Mouse (Mus musculus) kidney, adult 2 months (tissue): ENCODE data around the gene Taf3. TPM values are rescaled to one million over a fixed set of nuclear protein-coding genes. Genes with fewer than 3 reads are reported as not detected.

ENCODE experiments used
- DNase-seq: peaks from one replicate; pipeline ENCODE4 v3.0.0; 2021
- H3K27ac ChIP-seq: fragments of 200-500 bp; 2 replicates; pipeline ENCODE4 v1.5.1; 2012; ENCODE audit warnings: low read depth, low read length, control low read depth, inconsistent platforms; ENCODE audit not compliant: insufficient read depth
- H3K27me3 ChIP-seq: fragments of 200-500 bp; replicated peaks from 2 replicates; pipeline ENCODE4 v1.6.1; 2012; ENCODE audit warnings: mild to moderate bottlenecking, moderate library complexity, low read length, inconsistent platforms; ENCODE audit not compliant: control insufficient read depth, insufficient read depth
- H3K36me3 ChIP-seq: fragments of 200-500 bp; 2 replicates; pipeline ENCODE4 v1.6.1; 2012; ENCODE audit warnings: mild to moderate bottlenecking, moderate library complexity, low read length, inconsistent platforms; ENCODE audit not compliant: control insufficient read depth, insufficient read depth
- H3K4me1 ChIP-seq: fragments of 200-500 bp; 2 replicates; pipeline ENCODE4 v1.6.1; 2011; ENCODE audit warnings: low read length; ENCODE audit not compliant: control insufficient read depth, insufficient read depth
- H3K4me3 ChIP-seq: fragments of 200-500 bp; 2 replicates; pipeline ENCODE4 v1.5.1; 2011; ENCODE audit warnings: mild to moderate bottlenecking, low read depth, low read length, control low read depth; ENCODE audit not compliant: insufficient read depth
- CTCF ChIP-seq: fragments of 200-500 bp; conservative IDR thresholded peaks from 2 replicates; pipeline ENCODE4 v1.5.1; 2011; ENCODE audit warnings: low read depth, mild to moderate bottlenecking, control low read depth, low read length, moderate library complexity, mixed read lengths; ENCODE audit not compliant: insufficient read depth, insufficient read length
- POLR2A ChIP-seq: fragments of 200-500 bp; IDR thresholded peaks from one replicate; pipeline ENCODE4 v1.6.1; 2011; ENCODE audit warnings: low read depth, low read length, control low read depth
- WGBS: fragments of 180-500 bp; shearing (Covaris S2); methylation state at CpG from one replicate; pipeline ENCODE4 v1.1.7; 2018; 5-methylcytosine and 5-hydroxymethylcytosine counted together
- polyA plus RNA-seq: library from polyadenylated mRNA; depleted of rRNA; stranded (reverse); fragments of >200 nt; gene quantifications from 2 replicates; pipeline ENCODE4 v1.2.3, GENCODE M21; 2012

Gene Taf3
- polyA plus RNA-seq, 1 experiment = 6.5 TPM

GRCm38 (mm10) chr2:9905995-9906394, 142.4 kb downstream of the Taf3 start:
- no peaks in the 10 kb centered on the region for H3K27me3 ChIP-seq
- 0 out of 2 replicates have a peak overlapping the region, but pooled peaks have one; percentile 22 for H3K4me3 ChIP-seq
- peak; percentile 32 for DNase-seq
- H3K4me1 ChIP-seq = no peaks in the 10 kb centered on the region
- no peak for TF ChIP-seq POLR2A
- no peak for TF ChIP-seq CTCF
- 12% methylated on average over 11 of the region's 11 CpGs for WGBS
- H3K36me3 ChIP-seq = no peaks in the 10 kb centered on the region
- H3K27ac ChIP-seq = no peak overlapping the region

- no peak for DNase-seq
- Histone ChIP-seq H3K4me3 (no peak overlapping the region), H3K27me3 (no peaks in the 10 kb centered on the region), H3K4me1 (no peaks in the 10 kb centered on the region), H3K36me3 (no peaks in the 10 kb centered on the region), H3K27ac (no peak overlapping the region)
- TF ChIP-seq POLR2A (no peak), CTCF (no peak)
- WGBS = 64% methylated on average over 14 of the region's 14 CpGs
These were observed 144.4 kb downstream of the Taf3 start for GRCm38 (mm10) chr2:9903854-9904560.

- no peak for DNase-seq
- 30% methylated on average over 8 of the region's 8 CpGs for WGBS
- Histone ChIP-seq H3K27ac (no peak overlapping the region), H3K4me1 (no peaks in the 10 kb centered on the region), H3K36me3 (no peaks in the 10 kb centered on the region), H3K4me3 (no peak overlapping the region), H3K27me3 (peaks cover 3% of the 10 kb centered on the region)
- no peak for TF ChIP-seq POLR2A
- no peak for TF ChIP-seq CTCF
These were observed 150.6 kb downstream of the Taf3 start for GRCm38 (mm10) chr2:9897846-9898245.

- WGBS = 13% methylated on average over 22 of the region's 22 CpGs
- H3K36me3 ChIP-seq = no peaks in the 10 kb centered on the region
- H3K27me3 ChIP-seq = peaks cover 3% of the 10 kb centered on the region
- TF ChIP-seq CTCF = no peak
- no peak for TF ChIP-seq POLR2A
- H3K4me1 ChIP-seq = no peaks in the 10 kb centered on the region
- no peak for DNase-seq
- no peak overlapping the region for H3K27ac ChIP-seq
- no peak overlapping the region for H3K4me3 ChIP-seq
These were observed 152.2 kb downstream of the Taf3 start for GRCm38 (mm10) chr2:9896097-9896770.

- TF ChIP-seq POLR2A = no peak
- no peak for TF ChIP-seq CTCF
- 17% methylated on average over 19 of the region's 19 CpGs for WGBS
- no peaks in the 10 kb centered on the region for H3K36me3 ChIP-seq
- no peak overlapping the region for H3K27ac ChIP-seq
- H3K4me1 ChIP-seq = no peaks in the 10 kb centered on the region
- peaks cover 3% of the 10 kb centered on the region for H3K27me3 ChIP-seq
- no peak overlapping the region for H3K4me3 ChIP-seq
- no peak for DNase-seq
These were observed 153.4 kb downstream of the Taf3 start for GRCm38 (mm10) chr2:9894836-9895593.

- no peaks in the 10 kb centered on the region for H3K4me1 ChIP-seq
- no peak overlapping the region for H3K4me3 ChIP-seq
- WGBS = 14% methylated on average over 6 of the region's 6 CpGs
- no peak overlapping the region for H3K27ac ChIP-seq
- peaks cover 3% of the 10 kb centered on the region for H3K27me3 ChIP-seq
- no peaks in the 10 kb centered on the region for H3K36me3 ChIP-seq
- TF ChIP-seq CTCF (no peak), POLR2A (no peak)
- DNase-seq = no peak
These were observed 155.0 kb downstream of the Taf3 start for GRCm38 (mm10) chr2:9893272-9893953.
